Mouse (Mus musculus) kidney, embryonic 16.5 days (tissue): ENCODE data around the gene Ppfia3. TPM values are rescaled to one million over a fixed set of nuclear protein-coding genes. Genes with fewer than 3 reads are reported as not detected.

ENCODE experiments used
- ATAC-seq: fragments of 200-750 bp; cut with Nextera tagmentation; 2 replicates; pipeline ENCODE4 v1.8.0; 2017; ENCODE audit warnings: moderate TSS enrichment; ENCODE audit not compliant: low FRiP score, low TSS enrichment
- H3K27ac ChIP-seq: fragments of 300-500 bp; sonication (generic); 2 replicates; pipeline ENCODE4 v1.5.1; 2014; ENCODE audit warnings: low read length
- H3K27me3 ChIP-seq: fragments of 300-500 bp; sonication (generic); 2 replicates; pipeline ENCODE4 v1.6.1; 2014; ENCODE audit warnings: low read length, control low read depth, mixed read lengths; ENCODE audit not compliant: insufficient read depth
- H3K36me3 ChIP-seq: fragments of 300-500 bp; sonication (generic); 2 replicates; pipeline ENCODE4 v1.6.1; 2014; ENCODE audit warnings: low read length, control low read depth, mixed read lengths; ENCODE audit not compliant: insufficient read depth
- H3K4me1 ChIP-seq: fragments of 300-500 bp; sonication (generic); 2 replicates; pipeline ENCODE4 v1.6.1; 2014; ENCODE audit warnings: low read length, control low read depth, mixed read lengths; ENCODE audit not compliant: insufficient read depth
- H3K4me2 ChIP-seq: fragments of 300-500 bp; sonication (generic); replicated peaks from 2 replicates; pipeline ENCODE4 v1.6.1; 2014; ENCODE audit warnings: low read depth, low read length
- H3K4me3 ChIP-seq: fragments of 300-500 bp; sonication (generic); 2 replicates; pipeline ENCODE4 v1.5.1; 2014; ENCODE audit warnings: mild to moderate bottlenecking, low read length
- H3K9ac ChIP-seq: fragments of 300-500 bp; sonication (generic); replicated peaks from 2 replicates; pipeline ENCODE4 v1.6.1; 2014; ENCODE audit warnings: low read length
- H3K9me3 ChIP-seq: fragments of 300-500 bp; sonication (generic); 2 replicates; pipeline ENCODE4 v1.6.1; 2016; ENCODE audit warnings: low read length, control low read depth
- WGBS: fragments of 180-500 bp; shearing (Covaris S2); extraction: QIAGEN DNeasy Blood & Tissue Kit; methylation state at CpG from one replicate; pipeline ENCODE4 v1.1.7; 2014; 5-methylcytosine and 5-hydroxymethylcytosine counted together
- polyA plus RNA-seq: library from polyadenylated mRNA; unstranded; fragments of >200 nt; fragmentation: Nextera tagmentation; extraction: Ambion mirVana; gene quantifications from 2 replicates; pipeline ENCODE4 v1.2.1, GENCODE M21; 2015

Ppfia3 gene
- polyA plus RNA-seq, 1 experiment from 2014 or later, result 5.1 TPM

- peaks cover 18% of the 10 kb centered on the region for H3K36me3 ChIP-seq
- ATAC-seq, result no peak
These were observed 41.0 kb downstream of the Ppfia3 start for GRCm38 (mm10) chr7:45325800-45326199.

GRCm38 (mm10) chr7:45323069-45323468, 43.8 kb downstream of the Ppfia3 start:
- no peak for ATAC-seq
- Histone ChIP-seq H3K27me3 (no peaks in the 10 kb centered on the region), H3K9ac (no peak overlapping the region), H3K27ac (no peak overlapping the region), H3K4me1 (no peaks in the 10 kb centered on the region), H3K9me3 (peaks cover 9% of the 10 kb centered on the region; the same call in 1 of the 2 replicates), H3K36me3 (peaks cover 26% of the 10 kb centered on the region), H3K4me2 (no peak overlapping the region), H3K4me3 (no peak overlapping the region)
- WGBS, result 47% methylated on average over 5 of the region's 5 CpGs

More at GRCm38 (mm10) chr7:45325800-45326199, 41.0 kb downstream of the Ppfia3 start:
- Histone ChIP-seq H3K27me3 (no peaks in the 10 kb centered on the region), H3K27ac (no peak overlapping the region), H3K4me2 (no peak overlapping the region), H3K9me3 (peaks cover 9% of the 10 kb centered on the region; the same call in 1 of the 2 replicates), H3K4me3 (no peak overlapping the region), H3K4me1 (no peaks in the 10 kb centered on the region), H3K9ac (no peak overlapping the region)

- ATAC-seq, result no peak
- Histone ChIP-seq H3K36me3 (peaks cover 26% of the 10 kb centered on the region), H3K9ac (no peak overlapping the region), H3K4me1 (no peaks in the 10 kb centered on the region), H3K4me2 (no peak overlapping the region), H3K27ac (no peak overlapping the region), H3K4me3 (no peak overlapping the region), H3K27me3 (no peaks in the 10 kb centered on the region), H3K9me3 (peaks cover 9% of the 10 kb centered on the region; the same call in 1 of the 2 replicates)
- 90% methylated on average over 4 of the region's 4 CpGs for WGBS
These were observed 44.6 kb downstream of the Ppfia3 start for GRCm38 (mm10) chr7:45322245-45322644.

- no peak for ATAC-seq
- 94% methylated on average over 14 of the region's 14 CpGs for WGBS
These were observed 50.3 kb downstream of the Ppfia3 start for GRCm38 (mm10) chr7:45316536-45316935.

GRCm38 (mm10) chr7:45315182-45315701, 51.6 kb downstream of the Ppfia3 start:
- WGBS, result 55% methylated on average over 10 of the region's 10 CpGs

More at GRCm38 (mm10) chr7:45316536-45316935, 50.3 kb downstream of the Ppfia3 start:
- peaks cover 37% of the 10 kb centered on the region for H3K4me1 ChIP-seq
- H3K36me3 ChIP-seq, result peaks cover 8% of the 10 kb centered on the region
- no peaks in the 10 kb centered on the region for H3K27me3 ChIP-seq
- H3K27ac ChIP-seq, result no peak overlapping the region
- H3K4me2 ChIP-seq, result no peak overlapping the region
- H3K4me3 ChIP-seq, result no peak overlapping the region
- H3K9ac ChIP-seq, result no peak overlapping the region
- no peaks in the 10 kb centered on the region for H3K9me3 ChIP-seq

GRCm38 (mm10) chr7:45313495-45313894, 53.3 kb downstream of the Ppfia3 start:
- Histone ChIP-seq H3K27me3 (no peaks in the 10 kb centered on the region), H3K9ac (no peak overlapping the region), H3K4me2 (peak overlapping the region; percentile 36; the same call in 1 of the 2 replicates), H3K4me1 (peaks cover 45% of the 10 kb centered on the region), H3K9me3 (no peaks in the 10 kb centered on the region), H3K4me3 (no peak overlapping the region), H3K27ac (peak overlapping the region; percentile 77), H3K36me3 (peaks cover 1% of the 10 kb centered on the region; the same call in 1 of the 2 replicates)
- ATAC-seq, result no peak
- WGBS, result 8% methylated on average over 9 of the region's 9 CpGs

More at GRCm38 (mm10) chr7:45315182-45315701, 51.6 kb downstream of the Ppfia3 start:
- Histone ChIP-seq H3K9ac (no peak overlapping the region), H3K9me3 (no peaks in the 10 kb centered on the region), H3K4me2 (no peak overlapping the region), H3K4me3 (no peak overlapping the region), H3K36me3 (peaks cover 8% of the 10 kb centered on the region), H3K4me1 (peaks cover 37% of the 10 kb centered on the region), H3K27ac (peak overlapping the region; percentile 47; the same call in 1 of the 2 replicates), H3K27me3 (no peaks in the 10 kb centered on the region)
- 0 out of 2 replicates have a peak, but pooled peaks have one; percentile 33 for ATAC-seq

GRCm38 (mm10) chr7:45312686-45313453, 53.9 kb downstream of the Ppfia3 start:
- Histone ChIP-seq H3K27me3 (no peaks in the 10 kb centered on the region), H3K36me3 (no peaks in the 10 kb centered on the region), H3K4me2 (peak overlapping the region; percentile 36), H3K9ac (0 out of 2 replicates have a peak overlapping the region, but pooled peaks have one; percentile 23), H3K4me1 (peaks cover 45% of the 10 kb centered on the region), H3K27ac (peak overlapping the region; percentile 77), H3K4me3 (no peak overlapping the region), H3K9me3 (no peaks in the 10 kb centered on the region)
- 0 out of 2 replicates have a peak, but pooled peaks have one; percentile 46 for ATAC-seq
- WGBS, result 9% methylated on average over 10 of the region's 10 CpGs

GRCm38 (mm10) chr7:45312023-45312422, 54.8 kb downstream of the Ppfia3 start:
- H3K4me3 ChIP-seq, result no peak overlapping the region
- WGBS, result 23% methylated on average over 8 of the region's 8 CpGs
- H3K9ac ChIP-seq, result 0 out of 2 replicates have a peak overlapping the region, but pooled peaks have one; percentile 2
- no peaks in the 10 kb centered on the region for H3K36me3 ChIP-seq
- no peak overlapping the region for H3K4me2 ChIP-seq
- H3K9me3 ChIP-seq, result no peaks in the 10 kb centered on the region
- peaks cover 45% of the 10 kb centered on the region for H3K4me1 ChIP-seq
- H3K27me3 ChIP-seq, result no peaks in the 10 kb centered on the region
- no peak for ATAC-seq
- no peak overlapping the region for H3K27ac ChIP-seq

GRCm38 (mm10) chr7:45309455-45309854, 57.4 kb downstream of the Ppfia3 start:
- Histone ChIP-seq H3K9me3 (no peaks in the 10 kb centered on the region), H3K9ac (no peak overlapping the region), H3K4me2 (no peak overlapping the region), H3K27ac (no peak overlapping the region), H3K27me3 (no peaks in the 10 kb centered on the region), H3K4me1 (peaks cover 46% of the 10 kb centered on the region), H3K36me3 (no peaks in the 10 kb centered on the region), H3K4me3 (no peak overlapping the region)
- 20% methylated on average over 9 of the region's 9 CpGs for WGBS
- no peak for ATAC-seq
